Mouse (Mus musculus): ENCODE measurements around the gene Olfr564. TPM values are rescaled to one million over a fixed set of nuclear protein-coding genes. Genes with fewer than 3 reads are reported as not detected.

The Olfr564 gene
- not detected in 2 replicates for polyA plus RNA-seq (2014; fragmentation: Nextera tagmentation; extraction: Ambion mirVana)

DNA sequence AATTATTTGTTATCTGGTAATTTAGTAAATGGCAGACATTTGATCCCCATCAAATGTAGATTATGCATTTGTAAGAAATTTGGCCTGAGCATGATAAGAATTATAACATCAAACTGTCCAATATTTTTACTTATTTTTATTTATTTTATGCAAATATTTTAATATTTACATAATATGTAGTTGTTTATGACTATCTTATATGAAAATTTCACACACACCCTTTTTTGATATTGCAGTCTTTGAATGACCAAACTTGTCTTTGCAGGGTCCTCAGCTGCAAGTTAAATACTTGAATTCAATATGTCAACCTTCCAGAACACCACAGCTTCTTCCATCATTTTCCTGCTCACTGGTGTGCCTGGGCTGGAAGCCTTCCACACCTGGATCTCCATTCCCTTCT is at the start of gene Olfr564:
TSS of gene Olfr564 (plus strand) at position 301 of the 400 bp plus-strand sequence.
- H3K4me1 ChIP-seq (ENCODE audit: control insufficient read depth, insufficient read depth, low read length), result no peaks in the 10 kb centered on the region
- no peak within 1 kb of the TSS for H3K4me2 ChIP-seq (ENCODE audit: low read depth, low read length)
- H3K9ac ChIP-seq (ENCODE audit: low read depth, low read length), result no peak within 1 kb of the TSS
- DNase-seq (ENCODE audit: low spot score), result no peak
- ATAC-seq (ENCODE audit: low read depth), result no peak
- no peaks in the 10 kb centered on the region for H3K9me3 ChIP-seq (ENCODE audit: control insufficient read depth, low read length)
- H3K27ac ChIP-seq (replicated peaks; ENCODE audit: low read depth, low read length), result no peak within 1 kb of the TSS
- no peaks in the 10 kb centered on the region for H3K27me3 ChIP-seq (replicated peaks; ENCODE audit: control insufficient read depth, insufficient read depth, low read length)
- H3K4me3 ChIP-seq (ENCODE audit: low read depth, low read length), result no peak within 1 kb of the TSS
- H3K36me3 ChIP-seq (ENCODE audit: control insufficient read depth, insufficient read depth, low read length), result no peaks in the 10 kb centered on the region

DNA sequence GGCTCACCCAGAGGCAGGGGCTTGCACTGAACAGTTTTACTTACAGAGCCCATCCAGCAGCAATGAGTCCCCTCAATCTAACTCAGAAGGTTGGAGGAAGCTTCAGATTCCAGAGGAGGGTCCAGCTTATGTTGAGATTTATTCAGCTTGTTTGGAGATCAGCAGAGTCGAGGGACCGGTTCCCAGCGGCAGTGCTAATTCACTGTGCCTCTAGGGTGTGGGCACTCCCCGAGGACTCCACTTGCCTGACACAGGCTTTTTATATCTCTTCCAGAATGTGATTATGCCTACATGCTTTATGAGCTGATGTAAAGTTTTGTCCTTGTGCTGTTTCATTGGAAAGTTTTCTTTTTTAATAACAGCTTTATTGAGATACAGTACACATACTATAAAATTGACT is 44.0 kb upstream of the Olfr564 start, which contains the start of the genes Olfr560 and Olfr78:
TSS of gene Olfr560 (minus strand) at position 101 of the 400 bp plus-strand sequence.
TSS of gene Olfr78 (minus strand) at position 206 of the 400 bp plus-strand sequence.
- ATAC-seq (ENCODE audit: low read depth), result no peak

DNA sequence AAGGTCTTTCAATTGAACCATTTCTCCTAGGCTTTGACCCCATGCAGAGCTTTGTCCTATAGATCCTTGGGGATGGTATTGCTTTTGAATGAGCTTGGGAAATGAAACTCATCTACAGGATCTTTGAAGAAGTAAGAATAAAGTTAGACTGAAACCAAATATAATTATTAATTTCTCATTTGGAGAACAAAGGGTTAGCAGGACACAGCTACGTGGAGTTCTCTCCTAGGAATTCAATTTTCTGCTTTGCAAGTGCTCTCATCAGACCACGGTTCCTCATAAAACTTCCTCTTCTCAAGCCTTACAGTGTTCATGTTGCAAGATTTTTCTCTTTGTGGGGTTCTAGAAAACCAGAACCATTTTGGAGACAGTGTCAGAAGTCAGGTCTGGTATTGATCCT is 32.4 kb upstream of the Olfr564 start, which contains the start of gene Olfr561:
TSS of gene Olfr561 (plus strand) at position 301 of the 400 bp plus-strand sequence.
- no peak for DNase-seq (ENCODE audit: low spot score)
- no peaks in the 10 kb centered on the region for H3K27me3 ChIP-seq (replicated peaks; ENCODE audit: control insufficient read depth, insufficient read depth, low read length)
- no peak within 1 kb of the TSS for H3K9ac ChIP-seq (ENCODE audit: low read depth, low read length)
- no peak for ATAC-seq (ENCODE audit: low read depth)
- no peak within 1 kb of the TSS for H3K27ac ChIP-seq (replicated peaks; ENCODE audit: low read depth, low read length)
- no peaks in the 10 kb centered on the region for H3K9me3 ChIP-seq (ENCODE audit: control insufficient read depth, low read length)
- no peak within 1 kb of the TSS for H3K4me3 ChIP-seq (ENCODE audit: low read depth, low read length)
- no peak within 1 kb of the TSS for H3K4me2 ChIP-seq (ENCODE audit: low read depth, low read length)
- no peaks in the 10 kb centered on the region for H3K4me1 ChIP-seq (ENCODE audit: control insufficient read depth, insufficient read depth, low read length)
- no peaks in the 10 kb centered on the region for H3K36me3 ChIP-seq (ENCODE audit: control insufficient read depth, insufficient read depth, low read length)
- 54% methylated on average over 2 of the region's 2 CpGs for WGBS

More for the DNA sequence above, 44.0 kb upstream of the Olfr564 start, which contains the start of the genes Olfr560 and Olfr78:
- DNase-seq (ENCODE audit: low spot score), result no peak
- H3K27ac ChIP-seq (replicated peaks; ENCODE audit: low read depth, low read length), result no peak within 1 kb of the TSS
- no peak within 1 kb of the TSS for H3K4me2 ChIP-seq (ENCODE audit: low read depth, low read length)
- H3K27me3 ChIP-seq (replicated peaks; ENCODE audit: control insufficient read depth, insufficient read depth, low read length), result no peaks in the 10 kb centered on the region
- H3K9ac ChIP-seq (ENCODE audit: low read depth, low read length), result no peak within 1 kb of the TSS
- WGBS, result 60% methylated on average over 4 of the region's 4 CpGs
- H3K4me1 ChIP-seq (ENCODE audit: control insufficient read depth, insufficient read depth, low read length), result no peaks in the 10 kb centered on the region
- no peaks in the 10 kb centered on the region for H3K9me3 ChIP-seq (ENCODE audit: control insufficient read depth, low read length)
- no peak within 1 kb of the TSS for H3K4me3 ChIP-seq (ENCODE audit: low read depth, low read length)
- no peaks in the 10 kb centered on the region for H3K36me3 ChIP-seq (ENCODE audit: control insufficient read depth, insufficient read depth, low read length)

Other genes starting within 250 kb of the Olfr564 start
- gene Trim21, start 238.0 kb upstream of the Olfr564 start, polyA plus RNA-seq (2014; fragmentation: Nextera tagmentation; extraction: Ambion mirVana), result 0.58 and 1.1 TPM in 2 replicates
- 0.33 and 0.71 TPM in 2 replicates for gene Olfr550, start 232.0 kb upstream of the Olfr564 start, polyA plus RNA-seq (2014; fragmentation: Nextera tagmentation; extraction: Ambion mirVana)
- gene Olfr551, start 211.6 kb upstream of the Olfr564 start, polyA plus RNA-seq (2014; fragmentation: Nextera tagmentation; extraction: Ambion mirVana), result 0.03 TPM in 1 of 2 replicates, not detected in the other
- 0.14 TPM in 1 of 2 replicates, not detected in the other for gene Olfr552, start 205.7 kb upstream of the Olfr564 start, polyA plus RNA-seq (2014; fragmentation: Nextera tagmentation; extraction: Ambion mirVana)
- 0.08 TPM in 1 of 2 replicates, not detected in the other for gene Olfr553, start 185.3 kb upstream of the Olfr564 start, polyA plus RNA-seq (2014; fragmentation: Nextera tagmentation; extraction: Ambion mirVana)
- not detected in 2 replicates for gene Olfr554, start 165.0 kb upstream of the Olfr564 start, polyA plus RNA-seq (2014; fragmentation: Nextera tagmentation; extraction: Ambion mirVana)
- gene Olfr555, start 144.7 kb upstream of the Olfr564 start, polyA plus RNA-seq (2014; fragmentation: Nextera tagmentation; extraction: Ambion mirVana), result not detected in 2 replicates
- not detected in 2 replicates for gene Olfr556, start 138.6 kb upstream of the Olfr564 start, polyA plus RNA-seq (2014; fragmentation: Nextera tagmentation; extraction: Ambion mirVana)
- gene Trim68, start 116.2 kb upstream of the Olfr564 start, polyA plus RNA-seq (2014; fragmentation: Nextera tagmentation; extraction: Ambion mirVana), result 12.6 and 15.4 TPM in 2 replicates
- gene Olfr557, start 107.6 kb upstream of the Olfr564 start, polyA plus RNA-seq (2014; fragmentation: Nextera tagmentation; extraction: Ambion mirVana), result 0.10 and 0.12 TPM in 2 replicates
- 0.75 and 1.4 TPM in 2 replicates for gene Olfr558, start 101.3 kb upstream of the Olfr564 start, polyA plus RNA-seq (2014; fragmentation: Nextera tagmentation; extraction: Ambion mirVana)
- not detected in 2 replicates for gene Olfr33, start 84.4 kb upstream of the Olfr564 start, polyA plus RNA-seq (2014; fragmentation: Nextera tagmentation; extraction: Ambion mirVana)
- not detected in 2 replicates for gene Olfr559, start 76.0 kb upstream of the Olfr564 start, polyA plus RNA-seq (2014; fragmentation: Nextera tagmentation; extraction: Ambion mirVana)
- gene Olfr560, start 44.1 kb upstream of the Olfr564 start, polyA plus RNA-seq (2014; fragmentation: Nextera tagmentation; extraction: Ambion mirVana), result not detected in 2 replicates
- 1.0 and 1.5 TPM in 2 replicates for gene Olfr78, start 44.0 kb upstream of the Olfr564 start, polyA plus RNA-seq (2014; fragmentation: Nextera tagmentation; extraction: Ambion mirVana)
- gene Olfr561, start 32.3 kb upstream of the Olfr564 start, polyA plus RNA-seq (2014; fragmentation: Nextera tagmentation; extraction: Ambion mirVana), result 0.11 TPM in 1 of 2 replicates, not detected in the other
- gene Olfr566, start 55.3 kb downstream of the Olfr564 start, polyA plus RNA-seq (2014; fragmentation: Nextera tagmentation; extraction: Ambion mirVana), result 0.14 TPM in 1 of 2 replicates, not detected in the other
- gene Olfr568, start 73.6 kb downstream of the Olfr564 start, polyA plus RNA-seq (2014; fragmentation: Nextera tagmentation; extraction: Ambion mirVana), result not detected in 2 replicates
- not detected in 2 replicates for gene Olfr569, start 87.4 kb downstream of the Olfr564 start, polyA plus RNA-seq (2014; fragmentation: Nextera tagmentation; extraction: Ambion mirVana)
- gene Olfr570, start 91.1 kb downstream of the Olfr564 start, polyA plus RNA-seq (2014; fragmentation: Nextera tagmentation; extraction: Ambion mirVana), result not detected in 2 replicates
- gene Olfr571, start 114.1 kb downstream of the Olfr564 start, polyA plus RNA-seq (2014; fragmentation: Nextera tagmentation; extraction: Ambion mirVana), result 0.06 and 0.08 TPM in 2 replicates
- gene Olfr572, start 120.9 kb downstream of the Olfr564 start, polyA plus RNA-seq (2014; fragmentation: Nextera tagmentation; extraction: Ambion mirVana), result not detected in 2 replicates
- not detected in 2 replicates for gene Olfr573-ps1, start 139.1 kb downstream of the Olfr564 start, polyA plus RNA-seq (2014; fragmentation: Nextera tagmentation; extraction: Ambion mirVana)
- not detected in 2 replicates for gene Olfr574, start 145.0 kb downstream of the Olfr564 start, polyA plus RNA-seq (2014; fragmentation: Nextera tagmentation; extraction: Ambion mirVana)
- gene Olfr575, start 155.3 kb downstream of the Olfr564 start, polyA plus RNA-seq (2014; fragmentation: Nextera tagmentation; extraction: Ambion mirVana), result not detected in 2 replicates
- gene Olfr576, start 159.2 kb downstream of the Olfr564 start, polyA plus RNA-seq (2014; fragmentation: Nextera tagmentation; extraction: Ambion mirVana), result not detected in 2 replicates
- gene Olfr577, start 172.5 kb downstream of the Olfr564 start, polyA plus RNA-seq (2014; fragmentation: Nextera tagmentation; extraction: Ambion mirVana), result not detected in 2 replicates
- gene Olfr578, start 185.8 kb downstream of the Olfr564 start, polyA plus RNA-seq (2014; fragmentation: Nextera tagmentation; extraction: Ambion mirVana), result 0.08 and 0.31 TPM in 2 replicates
- gene Olfr582, start 234.5 kb downstream of the Olfr564 start, polyA plus RNA-seq (2014; fragmentation: Nextera tagmentation; extraction: Ambion mirVana), result not detected in 2 replicates
- gene Olfr583, start 247.8 kb downstream of the Olfr564 start, polyA plus RNA-seq (2014; fragmentation: Nextera tagmentation; extraction: Ambion mirVana), result not detected in 2 replicates

Data from embryonic facial prominence, embryonic 14.5 days (tissue).